ENCODE assay signal across 11 mouse cellular contexts in genomic region chr5:105260673-105261072, GRCm38 (mm10). TPM values are rescaled to one million over a fixed set of nuclear protein-coding genes. Genes with fewer than 3 reads are reported as not detected.
A peak's percentile ranks its signal among the peaks of the same experiment; 100 is the strongest.
ATAC-seq lines count a peak whose summit lies in the region.
"Not testable (repeated sequence)": the region's sequence is repeated elsewhere in the genome, so short reads cannot be mapped to it uniquely, and the experiment has no call there.
"Had no signal": no experiment of that assay in that cellular context is flagged by ENCODE, and none has a peak within 500 bp of the region (broad histone marks: within the 10 kb centered on the region; RNA-seq: fewer than 3 reads in every experiment).

No protein-coding gene starts in this region.

- no CpG with 5 or more reads among the region's 3 CpGs for WGBS in heart, embryonic 16.5 days

- H3K4me1 ChIP-seq in heart, embryonic 16.5 days (ENCODE audit: control insufficient read depth, insufficient read depth, low read length) = not testable (repeated sequence)

- not testable (repeated sequence) for H3K4me2 ChIP-seq in heart, embryonic 16.5 days (ENCODE audit: low read depth, low read length)

- not testable (repeated sequence) for H3K36me3 ChIP-seq in heart, embryonic 16.5 days (ENCODE audit: control insufficient read depth, insufficient read depth)

- not testable (repeated sequence) for H3K27ac ChIP-seq in heart, embryonic 16.5 days (ENCODE audit: low read length)

- peak; percentile 66 for ATAC-seq in common myeloid progenitor, adult 5-6 weeks (replicated peaks; ENCODE audit: low read depth, poor library complexity, severe bottlenecking)
- ATAC-seq in heart, embryonic 16.5 days (replicated peaks; ENCODE audit: extremely low read depth, insufficient read depth, low FRiP score) = peak; percentile 49; the same call in 1 of the 2 replicates
- peak; percentile 95 to 98 for ATAC-seq in hematopoietic stem cell, adult 5-6 weeks (replicated peaks in 1 of 2; ENCODE audit: insufficient read depth in 1 of 2, low FRiP score in 2 of 2, low TSS enrichment in 1 of 2, low read depth in 1 of 2, poor library complexity in 2 of 2, severe bottlenecking in 2 of 2)
- peak; percentile 38 for ATAC-seq in megakaryocyte, adult 5-6 weeks (ENCODE audit: poor library complexity, severe bottlenecking)
- ATAC-seq in megakaryocyte progenitor cell, adult 5-6 weeks (replicated peaks; ENCODE audit: poor library complexity) = peak; percentile 39; the same call in 1 of the 2 replicates

- H3K4me3 ChIP-seq in heart, embryonic 16.5 days (ENCODE audit: low read length) = not testable (repeated sequence)

- not testable (repeated sequence) for H3K9me3 ChIP-seq in heart, embryonic 16.5 days (replicated peaks; ENCODE audit: control insufficient read depth, low read length)

- not testable (repeated sequence) for H3K9ac ChIP-seq in heart, embryonic 16.5 days (ENCODE audit: low read length)

- H3K27me3 ChIP-seq in heart, embryonic 16.5 days (ENCODE audit: control insufficient read depth, insufficient read depth, low read length) = not testable (repeated sequence)

RNA-seq across cellular contexts. Expression of gene Gbp10, which starts 21.3 kb away (rescaled TPM):
- not detected in 2 replicates for total RNA-seq in common myeloid progenitor, adult 5-6 weeks (2017)
- polyA plus RNA-seq in heart, embryonic 16.5 days (2015; fragmentation: Nextera tagmentation; extraction: Ambion mirVana) = 0.64 TPM in 1 of 2 replicates, not detected in the other
- 0.69 and 0.88 TPM in 2 replicates for total RNA-seq in hematopoietic stem cell, adult 5-6 weeks (2017)
- not detected in 2 replicates for total RNA-seq in megakaryocyte, adult 5-6 weeks (2015)
- total RNA-seq in megakaryocyte, adult 5-6 weeks (2017) = not detected in 2 replicates
- not detected in 2 replicates for total RNA-seq in megakaryocyte progenitor cell, adult 5-6 weeks (2015)
- total RNA-seq in megakaryocyte progenitor cell, adult 5-6 weeks (2017) = 0.75 TPM in 1 of 2 replicates, not detected in the other
- total RNA-seq: adrenal gland, postnatal 25 days; MEL had no signal
- polyA plus RNA-seq: G1E had no signal

RNA-seq across cellular contexts. Expression of gene Gm43302, which starts 32.8 kb away (rescaled TPM):
- not detected in 2 replicates for total RNA-seq in common myeloid progenitor, adult 5-6 weeks (2017)
- not detected in 2 replicates for polyA plus RNA-seq in heart, embryonic 16.5 days (2015; fragmentation: Nextera tagmentation; extraction: Ambion mirVana)
- 0.88 TPM in 1 of 2 replicates, not detected in the other for total RNA-seq in hematopoietic stem cell, adult 5-6 weeks (2017)
- not detected in 2 replicates for total RNA-seq in megakaryocyte, adult 5-6 weeks (2015)
- not detected in 2 replicates for total RNA-seq in megakaryocyte, adult 5-6 weeks (2017)
- 0.32 TPM in 1 of 2 replicates, not detected in the other for total RNA-seq in megakaryocyte progenitor cell, adult 5-6 weeks (2015)
- 0.20 TPM in 1 of 2 replicates, not detected in the other for total RNA-seq in megakaryocyte progenitor cell, adult 5-6 weeks (2017)
- total RNA-seq: adrenal gland, postnatal 36 days; ES-E14; MEL had no signal
- polyA plus RNA-seq: C2C12, G1E had no signal

RNA-seq across cellular contexts. Expression of gene Gbp6, which starts 32.8 kb away (rescaled TPM):
- total RNA-seq in common myeloid progenitor, adult 5-6 weeks (2017) = 0.78 and 1.2 TPM in 2 replicates
- 2.9 and 5.4 TPM in 2 replicates for polyA plus RNA-seq in heart, embryonic 16.5 days (2015; fragmentation: Nextera tagmentation; extraction: Ambion mirVana)
- 14.3 and 18.6 TPM in 2 replicates for total RNA-seq in hematopoietic stem cell, adult 5-6 weeks (2017)
- 1.0 and 1.1 TPM in 2 replicates for total RNA-seq in megakaryocyte, adult 5-6 weeks (2015)
- 2.2 and 2.6 TPM in 2 replicates for total RNA-seq in megakaryocyte, adult 5-6 weeks (2017)
- 0.07 and 0.15 TPM in 2 replicates for total RNA-seq in megakaryocyte progenitor cell, adult 5-6 weeks (2015)
- total RNA-seq in megakaryocyte progenitor cell, adult 5-6 weeks (2017) = 0.64 and 0.75 TPM in 2 replicates
- total RNA-seq: ES-E14 had no signal
- polyA plus RNA-seq: G1E had no signal

Comparison
In these comparisons a context has a peak if more than half of its experiments do, and no peak if none do; other contexts are left out.
1. ATAC-seq: peak in every context shown above with its lines; median percentile 96 in hematopoietic stem cell, adult 5-6 weeks; 66 in common myeloid progenitor, adult 5-6 weeks; 49 in heart, embryonic 16.5 days; 39 in megakaryocyte progenitor cell, adult 5-6 weeks; 38 in megakaryocyte, adult 5-6 weeks.